Mouse (Mus musculus): ENCODE data around the gene Trip6. TPM values are rescaled to one million over a fixed set of nuclear protein-coding genes. Genes with fewer than 3 reads are reported as not detected.

The Trip6 gene
- 56.5 and 57.2 TPM in 2 replicates for polyA plus RNA-seq (2014; fragmentation: Nextera tagmentation; extraction: Ambion mirVana)

- Histone ChIP-seq H3K9me3 (ENCODE audit: control insufficient read depth, low read length) (no peaks in the 10 kb centered on the region), H3K4me1 (ENCODE audit: control insufficient read depth, insufficient read depth, low read length) (peaks cover 27% of the 10 kb centered on the region), H3K4me3 (ENCODE audit: low read depth, low read length) (peak within 1 kb of the TSS; percentile 71), H3K4me2 (ENCODE audit: low read depth, severe bottlenecking) (peak within 1 kb of the TSS; percentile 92), H3K27ac (replicated peaks; ENCODE audit: low read depth, low read length) (peak within 1 kb of the TSS; percentile 90), H3K36me3 (ENCODE audit: control insufficient read depth, insufficient read depth, low read length) (peaks cover 10% of the 10 kb centered on the region; the same call in 1 of the 2 replicates), H3K9ac (ENCODE audit: low read length) (peak within 1 kb of the TSS; percentile 81), H3K27me3 (ENCODE audit: control insufficient read depth, insufficient read depth, low read length) (no peaks in the 10 kb centered on the region)
- DNase-seq (ENCODE audit: low spot score) (peak; percentile 98), ATAC-seq (ENCODE audit: insufficient number of reproducible peaks, low FRiP score, low TSS enrichment, low read depth) (peak; percentile 93)
- 13% methylated on average over 30 of the region's 30 CpGs for WGBS
These were observed at the start of gene Trip6 for GRCm38 (mm10) chr5:137314193-137315083. Trip6 (minus strand) TSS chr5:137314404.

GRCm38 (mm10) chr5:137358382-137358781 is 44.2 kb upstream of the Trip6 start:
- WGBS, result 43% methylated on average over 7 of the region's 7 CpGs
- Histone ChIP-seq H3K9ac (ENCODE audit: low read length) (no peak overlapping the region), H3K9me3 (ENCODE audit: control insufficient read depth, low read length) (no peaks in the 10 kb centered on the region), H3K27ac (replicated peaks; ENCODE audit: low read depth, low read length) (no peak overlapping the region), H3K4me2 (ENCODE audit: low read depth, severe bottlenecking) (no peak overlapping the region), H3K4me3 (ENCODE audit: low read depth, low read length) (no peak overlapping the region), H3K27me3 (ENCODE audit: control insufficient read depth, insufficient read depth, low read length) (no peaks in the 10 kb centered on the region), H3K4me1 (ENCODE audit: control insufficient read depth, insufficient read depth, low read length) (peaks cover 8% of the 10 kb centered on the region), H3K36me3 (ENCODE audit: control insufficient read depth, insufficient read depth, low read length) (peaks cover 53% of the 10 kb centered on the region)
- DNase-seq (ENCODE audit: low spot score) (no peak), ATAC-seq (ENCODE audit: insufficient number of reproducible peaks, low FRiP score, low TSS enrichment, low read depth) (no peak)

- Histone ChIP-seq H3K4me2 (ENCODE audit: low read depth, severe bottlenecking) (no peak overlapping the region), H3K4me3 (ENCODE audit: low read depth, low read length) (no peak overlapping the region)
- WGBS, result 91% methylated on average over 17 of the region's 17 CpGs
These were observed 39.9 kb upstream of the Trip6 start for GRCm38 (mm10) chr5:137354091-137354490.

GRCm38 (mm10) chr5:137352011-137352975 is 38.1 kb upstream of the Trip6 start:
- Histone ChIP-seq H3K9me3 (ENCODE audit: control insufficient read depth, low read length) (no peaks in the 10 kb centered on the region), H3K4me3 (ENCODE audit: low read depth, low read length) (peak overlapping the region; percentile 97), H3K4me2 (ENCODE audit: low read depth, severe bottlenecking) (peak overlapping the region; percentile 100), H3K36me3 (ENCODE audit: control insufficient read depth, insufficient read depth, low read length) (peaks cover 21% of the 10 kb centered on the region), H3K27ac (replicated peaks; ENCODE audit: low read depth, low read length) (peak overlapping the region; percentile 57), H3K27me3 (ENCODE audit: control insufficient read depth, insufficient read depth, low read length) (no peaks in the 10 kb centered on the region), H3K9ac (ENCODE audit: low read length) (peak overlapping the region; percentile 97), H3K4me1 (ENCODE audit: control insufficient read depth, insufficient read depth, low read length) (peaks cover 30% of the 10 kb centered on the region)
- DNase-seq (ENCODE audit: low spot score) (peak; percentile 71), ATAC-seq (ENCODE audit: insufficient number of reproducible peaks, low FRiP score, low TSS enrichment, low read depth) (peak; percentile 5; the same call in 1 of the 2 replicates)
- 5% methylated on average over 16 of the region's 16 CpGs for WGBS

More at GRCm38 (mm10) chr5:137354091-137354490, 39.9 kb upstream of the Trip6 start:
- ATAC-seq (ENCODE audit: insufficient number of reproducible peaks, low FRiP score, low TSS enrichment, low read depth), result no peak
- H3K27me3 ChIP-seq (ENCODE audit: control insufficient read depth, insufficient read depth, low read length), result no peaks in the 10 kb centered on the region
- no peak for DNase-seq (ENCODE audit: low spot score)
- no peaks in the 10 kb centered on the region for H3K9me3 ChIP-seq (ENCODE audit: control insufficient read depth, low read length)
- peaks cover 19% of the 10 kb centered on the region for H3K4me1 ChIP-seq (ENCODE audit: control insufficient read depth, insufficient read depth, low read length)
- no peak overlapping the region; the same call in 1 of the 2 replicates for H3K9ac ChIP-seq (ENCODE audit: low read length)
- H3K36me3 ChIP-seq (ENCODE audit: control insufficient read depth, insufficient read depth, low read length), result peaks cover 26% of the 10 kb centered on the region
- no peak overlapping the region for H3K27ac ChIP-seq (replicated peaks; ENCODE audit: low read depth, low read length)

GRCm38 (mm10) chr5:137351394-137351793 is 37.2 kb upstream of the Trip6 start:
- peaks cover 20% of the 10 kb centered on the region for H3K36me3 ChIP-seq (ENCODE audit: control insufficient read depth, insufficient read depth, low read length)
- no peaks in the 10 kb centered on the region for H3K9me3 ChIP-seq (ENCODE audit: control insufficient read depth, low read length)
- DNase-seq (ENCODE audit: low spot score), result peak; percentile 48
- peak overlapping the region; percentile 97 for H3K4me3 ChIP-seq (ENCODE audit: low read depth, low read length)
- no peak for ATAC-seq (ENCODE audit: insufficient number of reproducible peaks, low FRiP score, low TSS enrichment, low read depth)
- peak overlapping the region; percentile 98 for H3K27ac ChIP-seq (replicated peaks; ENCODE audit: low read depth, low read length)
- H3K9ac ChIP-seq (ENCODE audit: low read length), result peak overlapping the region; percentile 97
- no peaks in the 10 kb centered on the region for H3K27me3 ChIP-seq (ENCODE audit: control insufficient read depth, insufficient read depth, low read length)
- H3K4me2 ChIP-seq (ENCODE audit: low read depth, severe bottlenecking), result peak overlapping the region; percentile 100
- peaks cover 30% of the 10 kb centered on the region for H3K4me1 ChIP-seq (ENCODE audit: control insufficient read depth, insufficient read depth, low read length)
- WGBS, result 2% methylated on average over 4 of the region's 4 CpGs

GRCm38 (mm10) chr5:137351058-137351380 is 36.8 kb upstream of the Trip6 start:
- Histone ChIP-seq H3K27me3 (ENCODE audit: control insufficient read depth, insufficient read depth, low read length) (no peaks in the 10 kb centered on the region), H3K4me2 (ENCODE audit: low read depth, severe bottlenecking) (peak overlapping the region; percentile 100), H3K27ac (replicated peaks; ENCODE audit: low read depth, low read length) (peak overlapping the region; percentile 98), H3K36me3 (ENCODE audit: control insufficient read depth, insufficient read depth, low read length) (peaks cover 17% of the 10 kb centered on the region), H3K9me3 (ENCODE audit: control insufficient read depth, low read length) (no peaks in the 10 kb centered on the region), H3K4me1 (ENCODE audit: control insufficient read depth, insufficient read depth, low read length) (peaks cover 31% of the 10 kb centered on the region), H3K4me3 (ENCODE audit: low read depth, low read length) (peak overlapping the region; percentile 97), H3K9ac (ENCODE audit: low read length) (peak overlapping the region; percentile 97)
- 0% methylated on average over 8 of the region's 8 CpGs for WGBS
- ATAC-seq (ENCODE audit: insufficient number of reproducible peaks, low FRiP score, low TSS enrichment, low read depth) (no peak), DNase-seq (ENCODE audit: low spot score) (peak; percentile 70)

- no peak for DNase-seq (ENCODE audit: low spot score)
These were observed 36.2 kb upstream of the Trip6 start for GRCm38 (mm10) chr5:137350205-137351057.

More at GRCm38 (mm10) chr5:137350205-137351057, 36.2 kb upstream of the Trip6 start:
- under 1% methylated on average over 55 of the region's 55 CpGs for WGBS
- H3K9me3 ChIP-seq (ENCODE audit: control insufficient read depth, low read length), result no peaks in the 10 kb centered on the region
- H3K27ac ChIP-seq (replicated peaks; ENCODE audit: low read depth, low read length), result peak overlapping the region; percentile 98
- peaks cover 34% of the 10 kb centered on the region for H3K4me1 ChIP-seq (ENCODE audit: control insufficient read depth, insufficient read depth, low read length)
- H3K36me3 ChIP-seq (ENCODE audit: control insufficient read depth, insufficient read depth, low read length), result peaks cover 12% of the 10 kb centered on the region
- peak overlapping the region; percentile 97 for H3K4me3 ChIP-seq (ENCODE audit: low read depth, low read length)
- H3K27me3 ChIP-seq (ENCODE audit: control insufficient read depth, insufficient read depth, low read length), result no peaks in the 10 kb centered on the region
- H3K9ac ChIP-seq (ENCODE audit: low read length), result peak overlapping the region; percentile 97
- peak; percentile 33 for ATAC-seq (ENCODE audit: insufficient number of reproducible peaks, low FRiP score, low TSS enrichment, low read depth)
- peak overlapping the region; percentile 100 for H3K4me2 ChIP-seq (ENCODE audit: low read depth, severe bottlenecking)

Measured in limb, embryonic 11.5 days (tissue).